Mouse (Mus musculus): ENCODE results near the gene Wdr64.

Gene Wdr64

GRCm38 (mm10) chr1:175698293-175698692, at the start of gene Wdr64:
TSS of gene Wdr64 (plus strand) at chr1:175698593.
- ChIA-PET POLR2A (no interaction called here), CTCF (no interaction called here)

GRCm38 (mm10) chr1:175648615-175649014, 49.8 kb upstream of the Wdr64 start:
- CTCF ChIA-PET = interaction anchor here in 1 of 4 experiments (0.9 kb wide), 1 partner anchor 330 kb away, joined by 3 read pairs; no protein-coding TSS in a partner anchor
- POLR2A ChIA-PET = no interaction called here

GRCm38 (mm10) chr1:175659900-175660299, 38.5 kb upstream of the Wdr64 start:
- ChIA-PET CTCF (no interaction called here), POLR2A (no interaction called here)

- ChIA-PET POLR2A (interaction anchor here in 2 of 4 experiments (0.5 to 1.3 kb wide), 3 partner anchors 24 to 41 kb away, joined by 3 to 7 read pairs (median 3); partner anchors contain the start of genes Chml (in 1 of the 2) and Opn3 (in 1 of the 2)), CTCF (interaction anchor here in 1 of 4 experiments (0.7 to 1.0 kb wide), 3 partner anchors 126 to 540 kb away, joined by 3 to 5 read pairs (median 3); no protein-coding TSS in a partner anchor)
Measured at GRCm38 (mm10) chr1:175668666-175669405, 29.6 kb upstream of the Wdr64 start.

GRCm38 (mm10) chr1:175669456-175669855, 28.9 kb upstream of the Wdr64 start:
- ChIA-PET POLR2A (interaction anchor here in 2 of 4 experiments (0.5 to 1.3 kb wide), 3 partner anchors 23 to 42 kb away, joined by 3 to 7 read pairs (median 3); partner anchors contain the start of genes Chml (in 1 of the 2) and Opn3 (in 1 of the 2)), CTCF (interaction anchor here in 2 of 4 experiments (0.7 to 1.0 kb wide), 4 partner anchors 28 to 539 kb away, joined by 3 to 5 read pairs (median 3); no protein-coding TSS in a partner anchor)

GRCm38 (mm10) chr1:175670042-175670441, 28.4 kb upstream of the Wdr64 start:
- CTCF ChIA-PET = interaction anchor here in 2 of 4 experiments (0.7 to 1.0 kb wide), 3 partner anchors 28 to 539 kb away, joined by 3 to 5 read pairs (median 3); no protein-coding TSS in a partner anchor
- POLR2A ChIA-PET = interaction anchor here in 1 of 4 experiments (1.3 kb wide), 1 partner anchor 23 kb away, joined by 7 read pairs; the partner anchor contains the start of genes Chml and Opn3

- ChIA-PET POLR2A (interaction anchor here in 1 of 4 experiments (1.2 kb wide), 1 partner anchor 21 kb away, joined by 4 read pairs; the partner anchor contains the start of genes Chml and Opn3), CTCF (interaction anchor here in 2 of 4 experiments (0.5 to 0.7 kb wide), 3 partner anchors 82 to 630 kb away, joined by 3 read pairs; no protein-coding TSS in a partner anchor)
Measured at GRCm38 (mm10) chr1:175671626-175672025, 26.8 kb upstream of the Wdr64 start.

GRCm38 (mm10) chr1:175673563-175674325, 24.6 kb upstream of the Wdr64 start:
- ChIA-PET CTCF (interaction anchor here in 1 of 4 experiments (0.5 kb wide), 1 partner anchor 1640 kb away, joined by 3 read pairs; no protein-coding TSS in a partner anchor), POLR2A (interaction anchor here in 2 of 4 experiments (0.9 to 1.1 kb wide), 3 partner anchors 19 to 26 kb away, joined by 3 to 4 read pairs (median 4); partner anchors contain the start of genes Chml (in 2 of the 2) and Opn3 (in 2 of the 2))

GRCm38 (mm10) chr1:175675116-175675515, 23.3 kb upstream of the Wdr64 start:
- ChIA-PET POLR2A (interaction anchor here in 1 of 4 experiments (0.6 kb wide), 1 partner anchor 688 kb away, joined by 3 read pairs; no protein-coding TSS in a partner anchor), CTCF (no interaction called here)

GRCm38 (mm10) chr1:175677459-175677858, 20.9 kb upstream of the Wdr64 start:
- ChIA-PET CTCF (no interaction called here), POLR2A (interaction anchor here in 2 of 4 experiments (1.3 to 1.9 kb wide), 3 partner anchors 8 to 15 kb away, joined by 3 to 8 read pairs (median 3); partner anchors contain the start of genes Chml (in 1 of the 2) and Opn3 (in 1 of the 2))

- ChIA-PET POLR2A (interaction anchor here in 2 of 4 experiments (0.6 to 1.4 kb wide), 5 partner anchors 12 to 1849 kb away, joined by 3 to 10 read pairs (median 4); partner anchors contain the start of genes Chml (in 2 of the 2) and Opn3 (in 2 of the 2)), CTCF (no interaction called here)
Measured at GRCm38 (mm10) chr1:175680995-175681394, 17.4 kb upstream of the Wdr64 start.

GRCm38 (mm10) chr1:175691686-175692245, 6.6 kb upstream of the Wdr64 start:
- ChIA-PET POLR2A (interaction anchor here in 3 of 4 experiments (0.6 to 2.2 kb wide), 8 partner anchors 8 to 216 kb away, joined by 3 to 13 read pairs (median 5); partner anchors contain the start of gene Fh1 (in 1 of the 3)), CTCF (no interaction called here)

GRCm38 (mm10) chr1:175692246-175692996, 6.0 kb upstream of the Wdr64 start, which contains the start of the genes Opn3 and Chml:
TSS of gene Opn3 (minus strand) at chr1:175692776.
TSS of gene Chml (minus strand) at chr1:175692901.
- CTCF ChIA-PET = interaction anchor here in 1 of 4 experiments (1.0 kb wide), 1 partner anchor 232 kb away, joined by 3 read pairs; no protein-coding TSS in a partner anchor
- POLR2A ChIA-PET = interaction anchor here in 3 of 4 experiments (0.6 to 2.3 kb wide), 38 partner anchors 8 to 1122 kb away, joined by 3 to 22 read pairs (median 3); partner anchors contain the start of genes Fh1 (in 2 of the 3), Cep170 (in 1 of the 3) and Sdccag8 (in 1 of the 3)

GRCm38 (mm10) chr1:175692997-175693361, 5.4 kb upstream of the Wdr64 start:
- ChIA-PET CTCF (interaction anchor here in 1 of 4 experiments (1.0 kb wide), 1 partner anchor 231 kb away, joined by 3 read pairs; no protein-coding TSS in a partner anchor), POLR2A (interaction anchor here (0.6 to 2.3 kb wide), 39 partner anchors 8 to 1122 kb away, joined by 3 to 22 read pairs (median 3); partner anchors contain the start of genes Fh1 (in 2 of the 4), Cep170 (in 1 of the 4) and Sdccag8 (in 1 of the 4))

- CTCF ChIA-PET = interaction anchor here in 1 of 4 experiments (1.0 kb wide), 1 partner anchor 230 kb away, joined by 3 read pairs; no protein-coding TSS in a partner anchor
Measured at GRCm38 (mm10) chr1:175693429-175693960, 4.9 kb upstream of the Wdr64 start.

GRCm38 (mm10) chr1:175699375-175699774, 982 bp downstream of the Wdr64 start:
- ChIA-PET CTCF (interaction anchor here in 1 of 4 experiments (0.7 kb wide), 1 partner anchor 68 kb away, joined by 10 read pairs; no protein-coding TSS in a partner anchor), POLR2A (interaction anchor here in 3 of 4 experiments (0.6 to 3.8 kb wide), 7 partner anchors 7 to 1387 kb away, joined by 3 to 21 read pairs (median 6); partner anchors contain the start of gene Opn3 (in 1 of the 3))

More at GRCm38 (mm10) chr1:175693429-175693960, 4.9 kb upstream of the Wdr64 start:
- POLR2A ChIA-PET = interaction anchor here in 3 of 4 experiments (0.7 to 2.3 kb wide), 30 partner anchors 8 to 1121 kb away, joined by 3 to 22 read pairs (median 3); partner anchors contain the start of genes Fh1 (in 2 of the 3), Cep170 (in 1 of the 3) and Sdccag8 (in 1 of the 3)

All from embryonic stem cell, embryonic (primary cell).